Mouse (Mus musculus) cerebellum, adult 9-11 months (tissue): ENCODE measurements around the gene Syf2.

Source experiments
- DNase-seq: peaks from one replicate; pipeline ENCODE4 v3.0.0; 2022

Gene Syf2

GRCm38 (mm10) chr4:134978930-134979329 lies 48.2 kb downstream of the Syf2 start:
- no peak for DNase-seq

GRCm38 (mm10) chr4:134981959-134982431 lies 51.3 kb downstream of the Syf2 start:
- no peak for DNase-seq

- no peak for DNase-seq
Observed at GRCm38 (mm10) chr4:134983136-134983535, 52.4 kb downstream of the Syf2 start.

- no peak for DNase-seq
Observed at GRCm38 (mm10) chr4:134984555-134984954, 53.9 kb downstream of the Syf2 start.

DNA sequence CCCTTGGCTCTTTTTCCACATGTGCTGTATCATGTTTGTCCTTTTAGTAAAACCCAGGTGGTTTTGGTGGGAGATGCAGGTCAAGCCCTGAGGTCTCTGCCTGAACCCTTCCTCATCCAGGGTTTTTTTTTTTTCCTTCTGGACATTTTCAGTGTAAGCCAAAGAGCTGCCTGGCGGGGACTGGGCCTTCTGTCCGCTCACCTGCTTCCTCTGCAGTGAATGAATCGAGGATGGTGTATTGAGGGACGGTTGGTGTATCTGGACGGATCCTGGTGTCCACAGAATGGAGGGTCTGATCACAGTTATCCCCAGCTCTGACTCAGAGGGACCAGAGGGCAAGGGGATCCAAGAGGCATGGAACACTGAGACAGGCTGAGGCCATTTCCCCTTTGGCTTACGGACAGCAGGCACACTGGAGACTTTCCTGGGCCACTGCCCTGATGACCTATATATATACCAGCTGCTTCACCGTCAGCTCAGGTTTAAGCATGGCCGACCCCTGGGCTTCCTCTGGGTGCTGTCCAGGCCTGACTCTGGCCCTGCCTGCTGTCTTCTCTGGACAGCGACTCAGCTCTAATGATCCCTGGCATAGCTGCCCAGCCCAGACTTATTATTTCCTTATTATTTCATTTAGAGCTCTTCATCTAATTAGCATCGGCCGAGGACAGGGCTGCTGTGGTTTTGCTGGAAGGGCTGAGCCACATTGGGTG lies 55.1 kb downstream of the Syf2 start:
- peak; percentile 59 for DNase-seq

GRCm38 (mm10) chr4:134986336-134986635 lies 55.6 kb downstream of the Syf2 start:
- no peak for DNase-seq

- DNase-seq, result no peak
Observed at GRCm38 (mm10) chr4:134986963-134987362, 56.3 kb downstream of the Syf2 start.
